Mouse (Mus musculus): ENCODE measurements around the gene Dnah14.

GRCm38 (mm10) chr1:181529368-181529767 lies 47.0 kb upstream of the Dnah14 start:
- TF ChIP-seq CTCF (conservative IDR thresholded peaks at IDR 0.05; ENCODE audit: low read length) (no peak), NANOG (IDR thresholded peaks at IDR 0.05; ENCODE audit: borderline replicate concordance, low read length) (no peak), POU5F1 (IDR thresholded peaks at IDR 0.05; ENCODE audit: borderline replicate concordance, low read length) (no peak)

Measured in E14TG2a.4 (cell line).